Mouse (Mus musculus) embryo, embryonic 9.5 days (tissue): ENCODE measurements around the gene Klf13.

Source experiments
- DNase-seq: peaks from one replicate; pipeline ENCODE4 v3.0.0-alpha.2; 2017; ENCODE audit errors: extremely low spot score

Gene Klf13

DNA sequence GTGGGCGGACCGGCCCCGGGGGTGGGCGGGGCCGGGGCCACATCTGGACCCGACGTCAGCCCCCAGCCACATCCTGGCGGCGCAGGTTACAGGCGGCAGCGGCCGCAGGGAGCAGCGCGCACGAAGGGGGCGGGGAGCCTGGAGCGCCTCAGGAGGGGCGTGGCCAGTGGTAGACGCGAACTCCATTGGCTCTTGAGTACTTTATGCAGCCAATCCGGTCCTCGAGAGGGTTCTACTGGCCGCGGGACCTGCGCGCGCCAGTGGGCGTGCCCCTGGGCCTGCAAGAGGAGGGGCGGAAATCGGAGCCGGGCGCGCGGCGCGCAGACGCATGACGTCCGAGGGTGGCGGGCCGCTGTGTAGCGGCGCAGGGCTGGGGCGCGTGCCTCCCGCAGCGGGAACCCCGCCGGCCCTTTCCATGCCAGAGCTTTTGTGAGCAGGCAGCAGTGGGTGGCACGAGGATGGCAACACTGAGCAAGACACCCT lies at the start of gene Klf13:
TSS of gene Klf13 (minus strand) at position 2 of the 483 bp plus-strand sequence.
- peak; percentile 96 for DNase-seq

DNA sequence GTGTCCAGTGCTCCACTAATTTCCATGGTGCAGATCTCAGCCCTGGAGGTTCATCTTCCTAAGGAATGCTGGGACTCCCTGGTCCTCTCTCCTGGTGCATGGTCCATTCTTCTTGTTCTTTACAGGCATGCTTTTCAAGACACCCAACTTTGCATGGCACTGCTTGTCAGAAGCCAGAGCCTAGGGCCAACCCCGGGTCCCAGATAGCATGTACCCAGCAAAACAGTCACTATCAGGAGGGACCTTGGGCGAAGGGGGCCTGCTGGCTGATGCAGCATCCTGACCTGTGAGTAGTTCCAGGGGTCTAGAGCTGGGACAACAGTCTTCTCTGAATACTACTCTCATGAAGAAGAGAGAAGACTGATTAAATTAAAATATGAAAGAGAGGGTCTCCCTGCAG lies 49.7 kb upstream of the Klf13 start:
- DNase-seq: no peak

DNA sequence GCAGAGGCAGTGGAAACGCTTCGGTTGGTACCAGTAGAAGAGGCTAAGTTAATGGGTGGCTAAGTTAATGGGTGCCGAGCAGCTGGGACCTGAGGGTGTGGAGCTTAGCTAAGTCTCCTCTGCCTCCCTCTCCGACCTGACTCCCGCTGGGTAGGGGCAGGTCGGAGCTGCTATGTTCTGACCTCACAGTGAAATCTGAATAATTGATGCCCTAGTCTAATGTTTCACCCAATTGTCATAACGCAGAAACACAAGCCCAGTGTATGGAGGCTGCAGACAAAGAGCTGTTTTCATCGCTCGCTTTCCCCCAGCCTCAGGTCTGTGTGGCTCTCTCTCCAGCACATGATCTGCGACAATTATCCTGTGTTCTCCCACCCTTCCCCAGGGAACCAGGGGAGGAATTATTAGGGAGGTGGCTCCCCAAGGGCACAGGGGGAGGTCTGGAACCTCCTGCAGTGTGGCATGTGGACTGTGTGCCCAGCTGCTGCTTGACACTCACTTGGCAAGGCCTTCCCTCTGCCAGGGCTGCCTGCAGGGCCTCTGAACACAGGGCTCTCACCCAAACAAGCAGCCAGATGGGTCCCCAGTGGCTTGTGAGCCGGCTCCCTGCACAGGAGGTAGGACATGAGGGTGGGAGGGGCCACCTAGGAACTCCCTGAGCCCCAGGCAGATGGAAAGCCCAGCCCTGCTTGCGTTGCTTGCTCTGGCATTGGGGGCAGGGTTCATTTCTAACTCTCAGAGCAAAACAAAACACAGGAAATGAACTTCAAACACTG lies 47.9 kb upstream of the Klf13 start:
- no peak for DNase-seq

DNA sequence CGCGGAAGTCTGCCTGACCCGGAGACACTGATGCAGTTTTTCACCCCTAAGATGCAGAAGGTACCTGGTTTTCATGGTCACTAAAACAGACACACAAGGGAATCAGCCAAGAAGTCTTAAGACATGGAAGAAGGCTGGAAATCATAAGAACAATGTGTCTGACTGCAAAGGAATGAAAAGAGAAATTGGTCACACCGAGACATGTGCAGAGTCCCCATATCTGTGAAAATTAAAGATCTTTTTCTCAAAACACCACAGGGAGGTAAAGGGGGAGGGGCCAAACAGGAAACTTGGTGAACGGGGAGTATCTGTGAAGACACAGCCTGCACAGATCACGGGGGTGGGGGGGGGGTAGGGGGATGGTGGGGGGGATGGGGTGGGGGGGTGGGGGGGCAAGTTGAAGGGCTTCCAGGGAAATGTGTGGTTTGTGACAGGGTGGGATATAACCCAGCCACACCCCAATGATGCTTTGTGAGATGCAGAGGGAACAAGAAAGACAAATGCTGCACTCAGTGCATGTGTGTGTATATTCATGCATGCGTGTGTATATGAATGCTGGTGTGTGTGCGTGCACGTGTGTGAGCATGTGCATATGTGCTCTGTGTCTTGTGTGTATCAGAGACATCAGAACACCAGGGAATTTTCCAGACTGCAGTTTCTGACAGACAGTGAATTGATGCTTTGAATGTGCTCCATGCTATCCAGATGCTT lies 47.1 kb upstream of the Klf13 start:
- no peak for DNase-seq

DNA sequence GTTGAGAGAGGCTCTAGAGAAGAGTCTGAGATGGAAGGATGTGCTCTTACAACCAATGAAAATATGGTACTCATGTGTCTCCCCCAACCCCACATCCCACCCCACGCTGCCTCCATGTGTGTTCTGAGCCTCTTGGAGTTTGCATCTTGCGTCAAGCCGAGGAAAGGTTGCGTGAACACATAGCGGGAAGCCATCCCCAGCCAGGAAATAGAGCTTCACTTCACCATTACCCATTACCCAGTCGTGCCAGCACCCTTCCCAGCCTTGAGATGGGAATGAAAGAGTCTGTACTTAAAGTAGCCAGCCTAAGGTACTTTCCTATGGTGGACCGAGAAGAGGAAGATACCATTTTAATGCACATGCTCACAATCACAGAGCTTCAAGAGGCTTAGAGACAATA lies 46.6 kb upstream of the Klf13 start:
- no peak for DNase-seq

DNA sequence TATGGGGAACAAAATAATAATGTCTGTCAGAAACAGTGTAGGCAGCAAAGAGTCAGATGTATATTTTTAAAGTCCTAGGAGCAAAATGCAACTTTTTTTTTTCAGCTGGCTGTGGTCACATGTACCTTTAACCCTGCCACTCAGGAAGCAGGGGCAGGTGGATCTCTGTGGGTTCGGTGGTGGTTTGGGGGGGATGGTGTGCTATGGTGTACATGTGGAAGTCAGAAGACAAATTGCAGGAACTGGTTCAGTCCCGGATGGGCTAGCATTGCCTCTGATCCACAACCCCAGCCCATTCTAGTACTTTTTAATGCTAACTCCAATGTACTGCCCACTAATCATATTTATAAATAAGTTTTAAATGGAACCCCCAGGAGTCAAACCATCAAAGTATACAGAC lies 45.6 kb upstream of the Klf13 start:
- DNase-seq: no peak

DNA sequence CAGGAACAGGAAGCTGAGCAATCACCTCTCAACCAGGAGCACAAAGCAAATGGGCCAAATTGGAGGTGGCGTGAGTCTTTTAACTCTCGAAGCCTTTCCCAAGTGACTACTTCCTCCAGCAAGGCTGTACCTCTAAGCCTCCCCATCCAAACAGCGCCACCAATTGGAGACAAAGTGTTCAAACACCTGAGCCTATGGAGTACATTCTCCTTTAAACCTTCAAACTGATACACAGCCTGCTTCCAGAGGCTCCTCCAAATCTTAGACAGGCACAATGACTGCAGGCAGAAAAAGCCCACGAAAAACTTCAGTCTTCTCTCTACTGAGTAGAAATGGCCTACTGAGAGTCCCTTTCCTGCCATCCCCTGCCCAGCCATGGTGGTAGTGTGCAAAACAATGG lies 38.9 kb upstream of the Klf13 start:
- no peak for DNase-seq

DNA sequence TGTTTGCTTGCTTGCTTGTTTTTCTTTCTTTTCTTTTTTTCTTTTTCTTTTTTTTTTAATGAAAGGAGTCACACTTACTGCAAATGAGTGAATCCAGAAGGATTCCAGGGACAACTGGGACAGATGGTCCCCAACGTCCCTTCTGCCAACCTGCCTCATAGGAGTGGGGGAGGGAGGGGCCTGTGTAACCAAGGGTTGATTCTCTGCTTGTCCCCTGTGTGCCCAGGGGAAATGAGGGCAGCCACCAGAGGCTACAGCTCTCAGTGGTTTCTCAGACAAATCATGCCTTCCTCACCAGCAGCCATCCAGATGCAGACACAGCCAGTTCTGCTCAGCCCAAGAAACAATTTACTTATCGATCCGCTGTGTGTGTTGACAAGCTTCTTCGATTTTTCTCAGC lies 32.3 kb upstream of the Klf13 start:
- no peak for DNase-seq

DNA sequence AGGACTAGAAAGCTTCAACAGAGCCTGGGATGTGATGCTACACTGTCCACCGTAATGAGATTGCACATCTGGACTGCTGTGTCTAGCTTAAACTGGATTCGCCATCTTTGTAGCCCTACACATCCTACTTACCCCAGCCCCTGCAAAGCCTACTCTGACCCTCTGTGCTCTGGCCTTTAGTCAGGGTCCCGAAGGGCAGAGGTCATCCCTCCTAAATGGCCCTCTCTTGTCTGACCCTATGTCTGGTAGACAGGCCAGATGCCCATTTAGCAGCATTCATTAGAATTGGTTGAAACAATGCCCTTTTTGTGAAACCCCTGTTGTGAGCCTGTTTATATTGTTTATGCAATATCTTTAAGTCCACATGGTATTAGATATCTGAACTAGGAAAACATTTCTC lies 31.2 kb upstream of the Klf13 start:
- peak; percentile 54 for DNase-seq

DNA sequence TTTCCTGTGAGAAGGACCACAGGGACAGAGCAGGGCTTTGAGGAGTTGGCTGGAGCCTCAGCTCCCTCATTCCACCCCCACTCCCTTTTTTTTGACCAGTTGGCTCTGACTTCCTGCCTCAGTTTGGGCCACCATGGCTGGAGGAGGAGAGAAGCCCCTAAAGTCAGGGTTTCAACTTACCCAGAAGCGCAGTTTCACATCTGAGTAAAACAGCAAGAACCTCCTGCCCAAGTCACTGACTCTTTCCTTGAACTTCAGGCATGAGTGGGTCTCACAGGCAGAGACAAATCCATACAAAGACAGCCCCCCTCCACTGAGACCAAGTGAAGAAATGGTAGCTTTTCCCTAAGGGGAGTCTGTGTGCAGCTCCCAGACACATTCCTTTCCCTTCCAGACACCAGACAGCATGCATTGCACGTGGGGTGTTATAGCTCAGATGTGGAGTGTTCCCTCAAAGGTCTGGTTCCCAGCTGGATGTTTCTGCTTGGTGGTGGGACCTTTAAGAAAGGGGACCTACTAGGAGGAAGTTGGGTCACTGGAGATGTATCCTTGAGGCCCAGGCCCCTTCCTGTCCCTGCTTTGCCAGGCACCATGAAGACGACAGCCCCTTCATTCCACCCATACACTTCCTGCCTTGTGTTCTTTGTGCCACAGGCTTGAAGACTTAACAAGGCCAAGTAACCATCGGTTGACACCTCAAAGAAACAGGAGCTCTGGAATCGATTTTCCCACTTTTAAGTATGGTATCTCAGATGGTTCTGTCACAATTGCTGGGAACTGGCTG lies 27.1 kb upstream of the Klf13 start:
- no peak for DNase-seq

DNA sequence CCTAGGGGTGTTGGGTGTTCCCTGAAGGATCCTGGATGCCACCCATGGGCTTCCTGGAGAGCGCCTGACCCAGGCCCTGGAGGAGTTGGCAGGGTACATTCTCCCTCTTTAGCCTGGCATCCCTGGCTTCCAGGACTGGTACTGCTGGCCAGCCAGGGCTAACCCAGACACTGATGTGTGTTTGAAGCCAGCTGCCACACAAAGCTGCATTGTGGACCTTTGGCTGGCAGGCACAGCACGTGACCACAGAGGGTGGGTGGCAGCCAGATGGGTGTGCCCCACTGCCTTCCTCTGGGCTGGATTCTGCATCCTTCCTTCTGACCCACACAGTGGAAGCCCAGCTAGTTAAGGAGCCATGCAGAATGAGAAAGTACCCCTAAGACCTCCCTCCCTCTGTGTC lies 26.4 kb upstream of the Klf13 start:
- no peak for DNase-seq

DNA sequence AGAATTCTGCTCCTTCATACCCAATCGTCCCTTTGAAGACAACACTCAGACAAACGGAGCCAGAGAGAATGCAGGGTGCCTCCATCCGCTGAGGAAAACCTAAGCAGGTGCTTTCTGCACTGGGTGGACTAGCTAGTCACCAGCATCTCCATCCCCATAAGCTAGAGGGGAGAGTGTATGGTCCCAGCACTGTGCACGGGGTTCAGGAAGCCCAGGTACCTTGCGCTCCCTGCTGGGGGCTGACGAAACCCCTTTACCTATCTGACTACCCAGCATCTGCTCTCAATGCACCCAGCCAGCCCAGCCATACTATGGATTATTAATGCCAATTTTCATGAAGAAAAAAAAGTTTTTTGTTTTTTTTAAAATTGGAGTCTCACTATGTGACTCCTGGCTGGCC lies 25.4 kb upstream of the Klf13 start:
- no peak for DNase-seq

DNA sequence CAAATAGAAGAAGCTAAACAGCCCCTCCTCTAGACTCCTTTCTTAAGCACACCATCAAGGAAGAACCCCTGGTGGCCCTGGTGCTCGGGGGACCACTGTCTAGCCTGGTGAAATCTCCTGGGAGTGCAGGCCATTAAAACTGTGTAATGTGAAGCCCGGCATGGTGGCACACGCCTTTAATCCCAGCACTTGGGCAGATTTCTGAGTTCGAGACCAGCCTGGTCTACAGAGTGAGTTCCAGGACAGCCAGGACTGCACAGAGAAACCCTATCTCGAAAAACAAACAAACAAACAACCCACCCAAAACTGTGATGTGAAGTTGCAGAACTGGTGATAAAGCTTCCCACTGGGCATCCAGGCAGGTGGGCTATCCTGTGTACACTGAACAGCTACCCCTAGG lies 24.9 kb upstream of the Klf13 start:
- DNase-seq: no peak

DNA sequence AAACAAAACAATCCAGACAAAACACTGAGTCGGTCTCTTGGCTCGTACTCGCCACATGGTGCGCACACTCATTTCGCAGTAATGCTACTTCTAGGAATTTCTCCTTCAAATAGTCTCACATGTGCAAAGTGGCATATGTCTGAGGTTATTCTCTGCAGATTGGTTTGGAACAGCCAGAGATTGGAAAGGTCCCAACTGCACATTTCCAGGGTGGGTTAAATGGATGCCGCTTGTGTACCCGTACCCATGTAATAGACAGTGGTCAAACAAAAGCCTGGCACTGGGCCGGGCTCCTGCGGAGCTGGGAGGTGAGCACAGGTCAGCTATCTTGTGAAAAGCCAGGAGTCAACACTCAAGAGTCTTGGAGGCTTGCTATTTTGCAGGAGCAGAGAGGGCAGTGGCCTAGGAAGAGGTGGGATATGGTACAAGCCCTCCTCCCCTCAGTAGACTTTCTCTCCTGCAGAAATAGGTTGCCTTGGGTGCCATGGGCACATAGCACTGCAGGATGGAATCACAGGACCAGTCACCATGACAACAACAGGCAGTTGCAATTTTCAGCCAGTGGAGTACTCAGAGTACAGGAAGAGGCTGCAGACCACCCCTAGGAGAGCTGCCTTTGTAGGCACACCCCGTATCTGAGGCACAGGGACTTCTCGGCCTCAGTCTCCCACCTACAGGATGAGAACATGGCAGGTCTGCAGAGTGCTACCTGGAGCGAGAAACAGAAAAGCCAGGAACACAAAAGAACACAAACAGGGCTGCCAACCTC lies 19.3 kb upstream of the Klf13 start:
- DNase-seq: no peak

DNA sequence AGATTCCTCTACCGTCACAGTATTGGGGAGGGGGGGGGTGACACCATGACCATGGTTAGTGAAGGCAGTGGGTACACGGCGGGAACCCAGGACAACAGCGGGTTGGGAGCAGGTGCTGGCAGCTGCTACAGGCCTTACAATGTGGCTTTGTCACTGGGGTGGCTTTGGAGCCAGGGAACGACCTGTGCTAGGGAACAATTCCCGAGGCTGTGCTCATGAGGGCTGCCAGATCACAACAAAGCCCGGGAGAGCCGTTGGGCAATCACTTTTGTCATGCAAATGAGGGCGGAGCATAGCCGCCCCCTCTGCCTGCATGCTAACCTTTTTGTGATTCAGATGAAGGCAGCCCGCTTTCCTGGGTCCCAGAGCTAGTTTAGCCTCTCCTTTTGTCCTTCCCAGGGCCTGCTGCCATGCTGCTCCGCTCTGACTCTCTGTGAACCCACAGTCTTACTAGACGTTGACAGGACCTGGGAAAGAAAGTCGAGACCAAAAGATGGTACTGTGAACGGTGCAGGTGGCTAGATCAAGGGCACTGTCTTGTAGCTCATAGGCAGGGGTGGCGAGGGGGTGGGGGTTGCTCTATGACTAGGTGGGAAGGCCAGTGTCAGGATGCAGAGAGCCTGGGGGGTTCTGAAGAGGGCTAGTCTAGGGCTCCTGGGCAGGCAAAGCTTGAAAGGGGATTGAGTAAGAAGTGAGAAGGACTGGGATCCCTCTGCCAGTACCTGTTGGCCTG lies 18.4 kb upstream of the Klf13 start:
- peak; percentile 79 for DNase-seq

DNA sequence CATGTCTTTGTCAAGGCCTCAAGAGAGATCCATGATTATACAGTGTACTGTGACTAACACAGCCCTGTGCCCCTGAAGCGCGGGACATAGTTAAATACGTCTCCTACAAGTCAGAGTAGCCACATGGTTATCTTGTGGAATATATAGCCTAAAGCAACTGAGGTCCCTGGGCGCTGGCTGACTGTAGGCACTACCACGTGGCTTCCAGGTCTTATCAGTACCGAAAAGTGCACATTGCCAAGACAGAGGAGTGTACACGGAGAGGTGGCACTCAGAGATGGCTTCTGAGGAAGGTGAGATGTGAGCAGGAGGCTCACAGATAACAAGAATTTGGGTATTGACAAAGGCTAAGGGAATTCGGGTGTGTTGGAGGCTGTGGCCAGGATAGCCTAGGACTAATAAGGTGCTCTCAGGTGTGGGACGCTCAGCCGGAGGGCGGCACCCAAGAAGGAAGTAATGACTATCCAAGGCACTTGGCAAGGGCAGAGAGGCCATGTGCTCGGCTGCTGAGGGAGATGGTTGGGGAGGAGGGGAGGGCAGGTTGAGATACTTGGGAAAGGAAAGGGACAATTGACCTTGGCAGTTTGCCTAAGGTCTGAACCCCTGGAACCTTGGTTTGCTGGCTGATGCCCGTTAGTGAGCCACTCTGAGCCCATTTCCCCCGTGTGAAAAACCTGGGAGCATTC lies 17.6 kb upstream of the Klf13 start:
- no peak for DNase-seq

DNA sequence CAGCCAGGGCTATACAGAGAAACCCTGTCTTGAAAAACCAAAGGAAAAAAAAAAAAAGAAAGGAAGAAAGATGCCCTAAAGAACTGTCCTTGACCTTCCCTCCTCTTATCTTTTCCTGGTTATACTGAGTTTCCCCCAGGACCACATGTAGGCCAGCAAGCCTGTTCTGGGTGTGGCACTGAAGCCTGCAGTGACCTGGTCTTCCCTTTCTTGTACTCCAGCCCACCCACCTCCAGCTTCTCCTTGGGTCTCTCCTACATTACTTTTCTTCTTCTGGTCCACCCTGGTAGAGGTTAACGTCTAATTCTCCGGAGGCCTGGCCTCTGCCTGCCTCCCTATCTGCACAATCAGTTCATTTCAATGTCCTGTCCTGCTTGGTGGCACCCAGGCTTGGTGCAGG lies 16.7 kb upstream of the Klf13 start:
- DNase-seq: no peak

DNA sequence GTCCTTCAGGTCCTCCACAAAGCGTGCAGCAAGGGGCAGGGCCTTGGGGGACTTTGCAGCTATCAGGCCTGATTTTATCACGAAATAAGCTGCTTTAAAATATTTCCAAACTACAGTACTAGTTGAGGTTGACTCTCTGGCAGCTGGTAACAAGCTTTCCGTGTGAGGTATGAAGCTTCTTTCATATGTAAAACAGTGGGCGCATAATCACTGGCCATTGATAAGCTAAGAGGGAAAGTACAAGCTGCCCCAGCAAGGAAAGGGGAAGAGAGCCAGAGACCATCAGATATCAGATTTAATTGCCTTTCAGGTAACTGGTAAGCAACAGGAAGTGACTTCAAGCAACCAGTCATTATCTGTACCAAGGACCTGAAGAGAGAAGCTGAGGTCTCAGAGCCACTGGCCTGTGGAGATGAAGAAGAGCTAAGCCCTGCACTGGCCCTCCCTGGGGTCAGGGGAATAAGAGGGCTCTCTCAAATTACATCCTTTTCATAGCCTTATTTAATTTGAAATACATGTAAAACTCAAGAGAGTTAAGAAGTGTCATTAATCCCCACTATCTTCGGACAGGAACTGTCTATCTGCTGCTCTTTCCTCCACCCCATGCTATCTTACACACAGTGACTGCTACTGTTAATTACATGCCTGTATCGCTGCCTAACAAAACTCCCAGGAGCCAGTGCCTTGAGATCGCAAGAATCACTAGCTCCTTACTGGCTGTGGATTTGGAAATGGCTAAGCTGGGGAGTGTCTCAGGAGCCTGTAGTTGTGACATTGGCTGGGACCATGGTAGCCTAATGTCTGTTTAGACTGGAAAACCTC lies 13.6 kb upstream of the Klf13 start:
- no peak for DNase-seq

DNA sequence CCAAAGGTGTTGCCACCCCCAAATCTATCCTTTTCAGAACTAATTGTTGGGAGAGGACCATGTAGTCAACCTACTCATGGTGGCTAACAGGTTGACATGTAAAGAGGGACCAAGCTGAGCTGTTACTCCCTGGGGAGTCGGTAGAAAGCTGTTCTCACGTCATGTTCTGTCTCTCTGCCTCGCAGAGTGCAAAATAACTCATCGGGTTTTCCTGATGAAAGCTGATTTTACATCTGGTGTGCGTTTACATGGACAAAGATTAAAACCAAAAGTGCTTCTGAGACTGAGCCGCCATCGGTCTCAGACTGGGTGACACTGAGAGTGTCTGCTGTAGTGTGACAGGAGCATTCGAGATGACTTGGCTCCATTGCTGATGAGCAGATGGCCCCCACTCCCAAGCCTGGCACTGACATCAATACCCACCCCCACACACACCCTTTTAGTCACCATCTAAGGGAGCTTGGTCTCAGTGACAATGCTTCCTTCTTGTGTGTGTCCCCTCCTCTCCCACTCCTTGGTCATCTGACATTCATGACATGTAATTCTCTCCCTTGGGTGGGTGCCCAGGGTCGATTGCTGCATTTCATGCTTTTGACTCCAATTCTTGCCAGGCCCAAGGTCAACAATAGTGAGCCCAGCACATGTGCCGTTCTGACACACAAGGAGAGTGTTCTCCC lies 12.4 kb upstream of the Klf13 start:
- DNase-seq: no peak
